Mouse (Mus musculus) lung, postnatal 0 days (tissue): Measurements from ENCODE around the gene Sart3. TPM values are rescaled to one million over a fixed set of nuclear protein-coding genes. Genes with fewer than 3 reads are reported as not detected.
A peak's percentile ranks its signal among the peaks of the same experiment; 100 is the strongest.

ENCODE experiments used
- ATAC-seq: fragments of 200-750 bp; cut with Nextera tagmentation; 2 replicates; pipeline ENCODE4 v1.8.0; 2017; ENCODE audit warnings: moderate library complexity
- DNase-seq: peaks from one replicate; pipeline ENCODE4 v3.0.0-alpha.2; 2016; ENCODE audit warnings: low spot score
- H3K27ac ChIP-seq: fragments of 300-500 bp; sonication (generic); 2 replicates; pipeline ENCODE4 v1.5.1; 2014; ENCODE audit warnings: antibody characterized with exemption, mild to moderate bottlenecking, low read length, mixed read lengths
- H3K27me3 ChIP-seq: fragments of 300-500 bp; sonication (generic); replicated peaks from 2 replicates; pipeline ENCODE4 v1.6.1; 2014; ENCODE audit warnings: low read length, mixed read lengths; ENCODE audit not compliant: insufficient read depth
- H3K36me3 ChIP-seq: fragments of 300-500 bp; sonication (generic); 2 replicates; pipeline ENCODE4 v1.6.1; 2014; ENCODE audit warnings: low read length, mixed read lengths; ENCODE audit not compliant: insufficient read depth
- H3K4me1 ChIP-seq: fragments of 300-500 bp; sonication (generic); 2 replicates; pipeline ENCODE4 v1.6.1; 2014; ENCODE audit warnings: antibody characterized with exemption, low read depth, low read length, mixed read lengths; ENCODE audit not compliant: insufficient read depth
- H3K4me2 ChIP-seq: fragments of 300-500 bp; sonication (generic); replicated peaks from 2 replicates; pipeline ENCODE4 v1.6.1; 2014; ENCODE audit warnings: low read depth, mild to moderate bottlenecking, low read length, moderate library complexity, mixed read lengths
- H3K4me3 ChIP-seq: fragments of 300-500 bp; sonication (generic); 2 replicates; pipeline ENCODE4 v1.5.1; 2014; ENCODE audit warnings: low read depth, low read length
- H3K9ac ChIP-seq: fragments of 300-500 bp; sonication (generic); replicated peaks from 2 replicates; pipeline ENCODE4 v1.6.1; 2014; ENCODE audit warnings: low read depth, mild to moderate bottlenecking
- H3K9me3 ChIP-seq: fragments of 300-500 bp; sonication (generic); 2 replicates; pipeline ENCODE4 v1.6.1; 2016; ENCODE audit warnings: low read length, mixed read lengths
- CTCF ChIP-seq: IDR thresholded peaks from 2 replicates; pipeline ENCODE4 v1.5.1; 2016; ENCODE audit warnings: antibody characterized with exemption, mild to moderate bottlenecking
- EP300 ChIP-seq: IDR thresholded peaks from 2 replicates; pipeline ENCODE4 v1.6.1; 2016; ENCODE audit warnings: antibody characterized with exemption, mild to moderate bottlenecking, control low read depth
- WGBS: fragments of 180-500 bp; shearing (Covaris S2); extraction: QIAGEN DNeasy Blood & Tissue Kit; methylation state at CpG from one replicate; pipeline ENCODE4 v1.1.7; 2014; 5-methylcytosine and 5-hydroxymethylcytosine counted together
- polyA plus RNA-seq: library from polyadenylated mRNA; unstranded; fragments of >200 nt; fragmentation: Nextera tagmentation; extraction: Ambion mirVana; gene quantifications from 2 replicates; pipeline ENCODE4 v1.2.1, GENCODE M21; 2015

Sart3 gene
- polyA plus RNA-seq, 1 experiment from 2014 or later: 12.8 TPM

- Histone ChIP-seq H3K27me3 (no peaks in the 10 kb centered on the region), H3K9me3 (no peaks in the 10 kb centered on the region), H3K36me3 (peaks cover 29% of the 10 kb centered on the region; the same call in 1 of the 2 replicates), H3K4me2 (no peak overlapping the region), H3K9ac (no peak overlapping the region), H3K4me1 (no peaks in the 10 kb centered on the region), H3K27ac (no peak overlapping the region), H3K4me3 (no peak overlapping the region)
- DNase-seq: no peak
- WGBS: 93% methylated on average over 2 of the region's 2 CpGs
- no peak for TF ChIP-seq EP300
- TF ChIP-seq CTCF: no peak
- no peak for ATAC-seq
Observed at GRCm38 (mm10) chr5:113761585-113761984, 10.7 kb downstream of the Sart3 start.

GRCm38 (mm10) chr5:113755347-113756030 is 16.8 kb downstream of the Sart3 start:
- ATAC-seq: peak; percentile 76
- H3K9me3 ChIP-seq: no peaks in the 10 kb centered on the region
- H3K4me2 ChIP-seq: no peak overlapping the region
- peak overlapping the region; percentile 26; the same call in 1 of the 2 replicates for H3K27ac ChIP-seq
- WGBS: 61% methylated on average over 15 of the region's 15 CpGs
- no peak; the same call in 1 of the 2 replicates for TF ChIP-seq CTCF
- no peak for TF ChIP-seq EP300
- H3K4me1 ChIP-seq: no peaks in the 10 kb centered on the region
- no peaks in the 10 kb centered on the region for H3K27me3 ChIP-seq
- H3K9ac ChIP-seq: no peak overlapping the region
- peak; percentile 38 for DNase-seq
- H3K4me3 ChIP-seq: no peak overlapping the region
- peaks cover 52% of the 10 kb centered on the region for H3K36me3 ChIP-seq

GRCm38 (mm10) chr5:113751521-113752157 is 20.7 kb downstream of the Sart3 start:
- ATAC-seq (no peak), DNase-seq (no peak)
- no peaks in the 10 kb centered on the region for H3K27me3 ChIP-seq
- H3K4me2 ChIP-seq: no peak overlapping the region
- no peak overlapping the region for H3K27ac ChIP-seq
- no peak overlapping the region for H3K9ac ChIP-seq
- no peak for TF ChIP-seq EP300
- no peak for TF ChIP-seq CTCF
- no peaks in the 10 kb centered on the region for H3K4me1 ChIP-seq
- H3K36me3 ChIP-seq: peaks cover 50% of the 10 kb centered on the region
- no peak overlapping the region for H3K4me3 ChIP-seq
- no peaks in the 10 kb centered on the region for H3K9me3 ChIP-seq
- 87% methylated on average over 9 of the region's 9 CpGs for WGBS

- H3K27ac ChIP-seq: no peak overlapping the region
- no peaks in the 10 kb centered on the region for H3K9me3 ChIP-seq
- TF ChIP-seq EP300 (no peak), CTCF (no peak)
- no peak overlapping the region for H3K9ac ChIP-seq
- no peak for DNase-seq
- 92% methylated on average over 13 of the region's 13 CpGs for WGBS
- ATAC-seq: no peak
- H3K36me3 ChIP-seq: peaks cover 58% of the 10 kb centered on the region
- H3K4me1 ChIP-seq: no peaks in the 10 kb centered on the region
- no peak overlapping the region for H3K4me2 ChIP-seq
- H3K4me3 ChIP-seq: no peak overlapping the region
- no peaks in the 10 kb centered on the region for H3K27me3 ChIP-seq
Observed at GRCm38 (mm10) chr5:113748556-113749331, 23.6 kb downstream of the Sart3 start.

GRCm38 (mm10) chr5:113747629-113748028 is 24.7 kb downstream of the Sart3 start:
- TF ChIP-seq CTCF (peak; percentile 39), EP300 (no peak)
- Histone ChIP-seq H3K4me2 (no peak overlapping the region), H3K36me3 (peaks cover 66% of the 10 kb centered on the region), H3K4me3 (no peak overlapping the region), H3K27ac (no peak overlapping the region), H3K9ac (no peak overlapping the region), H3K27me3 (no peaks in the 10 kb centered on the region), H3K9me3 (no peaks in the 10 kb centered on the region), H3K4me1 (no peaks in the 10 kb centered on the region)
- 92% methylated on average over 5 of the region's 5 CpGs for WGBS
- ATAC-seq: no peak
- DNase-seq: no peak

GRCm38 (mm10) chr5:113737607-113738237 is 34.6 kb downstream of the Sart3 start:
- no peaks in the 10 kb centered on the region for H3K27me3 ChIP-seq
- H3K36me3 ChIP-seq: peaks cover 15% of the 10 kb centered on the region; the same call in 1 of the 2 replicates
- DNase-seq (no peak), ATAC-seq (no peak)
- peaks cover 3% of the 10 kb centered on the region; the same call in 1 of the 2 replicates for H3K4me1 ChIP-seq
- H3K4me2 ChIP-seq: no peak overlapping the region
- H3K9ac ChIP-seq: no peak overlapping the region
- no peaks in the 10 kb centered on the region for H3K9me3 ChIP-seq
- no peak overlapping the region for H3K27ac ChIP-seq
- 78% methylated on average over 11 of the region's 11 CpGs for WGBS
- H3K4me3 ChIP-seq: no peak overlapping the region
- TF ChIP-seq CTCF (no peak), EP300 (no peak)
